ENCODE assay signal across 22 mouse cellular contexts in genomic region chr4:128041901-128042300, GRCm38 (mm10). TPM values are rescaled to one million over a fixed set of nuclear protein-coding genes. Genes with fewer than 3 reads are reported as not detected.
DNase-seq lines count a peak whose midpoint lies in the region; ATAC-seq and TF ChIP-seq lines count a peak whose summit lies in the region.
"Had no signal": no experiment of that assay in that cellular context is flagged by ENCODE, and none has a peak within 500 bp of the region (broad histone marks: within the 10 kb centered on the region; RNA-seq: fewer than 3 reads in every experiment).

No protein-coding gene starts in this region.

- no peak for DNase-seq in forebrain, embryonic 10.5 days (ENCODE audit: extremely low spot score, low spot score)
- no peak for DNase-seq in midbrain, postnatal 0 days (ENCODE audit: low spot score)
- no peak for DNase-seq in hindbrain, postnatal 0 days (ENCODE audit: low spot score)
- DNase-seq in cerebellum, adult 9-11 months: no peak
- DNase-seq in heart, postnatal 14 days: no peak
- no peak for DNase-seq in lung, adult 2 months
- DNase-seq: cerebellum, adult 11 months; gastrocnemius, postnatal 25 days; layer of hippocampus, adult 9-11 months; liver, embryonic 13.5 days; right cerebral cortex, adult 18-20 months; right cerebral cortex, postnatal 4 days; thymus, adult 18-20 months; thymus, postnatal 4 days had no signal

- ATAC-seq in forebrain, embryonic 12.5 days (ENCODE audit: low FRiP score): 0 out of 2 replicates have a peak, but pooled peaks have one; percentile 49
- no peak; the same call in 1 of the 2 replicates for ATAC-seq in midbrain, embryonic 12.5 days (ENCODE audit: low FRiP score, low read depth)
- ATAC-seq in midbrain, postnatal 0 days (ENCODE audit: low FRiP score): no peak
- ATAC-seq in hindbrain, postnatal 0 days: no peak

- H3K4me3 ChIP-seq in forebrain, embryonic 12.5 days (replicated peaks): no peak overlapping the region
- H3K4me3 ChIP-seq in forebrain, embryonic 10.5 days: no peak overlapping the region
- no peak overlapping the region for H3K4me3 ChIP-seq in midbrain, embryonic 12.5 days
- no peak overlapping the region for H3K4me3 ChIP-seq in midbrain, postnatal 0 days (ENCODE audit: low read depth, low read length)
- H3K4me3 ChIP-seq in hindbrain, postnatal 0 days (ENCODE audit: low read length): no peak overlapping the region
- no peak overlapping the region for H3K4me3 ChIP-seq in lung, adult 2 months (replicated peaks; ENCODE audit: extremely low read depth, low read depth, low read length)
- H3K4me3 ChIP-seq: embryonic facial prominence, embryonic 10.5 days; liver, embryonic 13.5 days; lung, embryonic 15.5 days; megakaryocyte, embryonic 14.5 days; neural tube, embryonic 13.5 days; stomach, embryonic 15.5 days had no signal

- H3K4me2 ChIP-seq in forebrain, embryonic 12.5 days: no peak overlapping the region
- H3K4me2 ChIP-seq in midbrain, embryonic 12.5 days (replicated peaks): no peak overlapping the region
- H3K4me2 ChIP-seq in midbrain, postnatal 0 days (ENCODE audit: low read depth, low read length, poor library complexity, severe bottlenecking): no peak overlapping the region
- H3K4me2 ChIP-seq in hindbrain, postnatal 0 days (ENCODE audit: low read depth, low read length): no peak overlapping the region
- H3K4me2 ChIP-seq: liver, embryonic 13.5 days; lung, embryonic 15.5 days; neural tube, embryonic 13.5 days; stomach, embryonic 15.5 days had no signal

- peaks cover 20% of the 10 kb centered on the region for H3K4me1 ChIP-seq in forebrain, embryonic 12.5 days
- H3K4me1 ChIP-seq in forebrain, embryonic 10.5 days: peaks cover 17% of the 10 kb centered on the region
- peaks cover 19% of the 10 kb centered on the region for H3K4me1 ChIP-seq in midbrain, embryonic 12.5 days
- peaks cover 19% of the 10 kb centered on the region for H3K4me1 ChIP-seq in midbrain, postnatal 0 days (ENCODE audit: insufficient read depth, low read length)
- peaks cover 23% of the 10 kb centered on the region for H3K4me1 ChIP-seq in hindbrain, postnatal 0 days (ENCODE audit: insufficient read depth, low read length)
- H3K4me1 ChIP-seq in lung, adult 2 months (ENCODE audit: control insufficient read depth, insufficient read depth, low read length): no peaks in the 10 kb centered on the region
- H3K4me1 ChIP-seq: embryonic facial prominence, embryonic 10.5 days; liver, embryonic 13.5 days; lung, embryonic 15.5 days; megakaryocyte, embryonic 14.5 days; stomach, embryonic 15.5 days had no signal

- WGBS in forebrain, embryonic 12.5 days: 22% methylated on average over 4 of the region's 4 CpGs
- WGBS in forebrain, embryonic 10.5 days: 42% methylated on average over 4 of the region's 4 CpGs
- WGBS in midbrain, embryonic 12.5 days: 30% methylated on average over 4 of the region's 4 CpGs
- WGBS in midbrain, postnatal 0 days: 36% methylated on average over 4 of the region's 4 CpGs
- 54% methylated on average over 4 of the region's 4 CpGs for WGBS in hindbrain, postnatal 0 days
- WGBS in lung, adult 2 months: 66% methylated on average over 4 of the region's 4 CpGs

- no peak for TF ChIP-seq POLR2A in lung, adult 2 months (IDR thresholded peaks at IDR 0.05; ENCODE audit: borderline replicate concordance, extremely low read depth, low read depth, low read length)

- H3K9ac ChIP-seq in forebrain, embryonic 12.5 days: no peak overlapping the region
- H3K9ac ChIP-seq in midbrain, embryonic 12.5 days (replicated peaks): no peak overlapping the region
- no peak overlapping the region for H3K9ac ChIP-seq in midbrain, postnatal 0 days (replicated peaks; ENCODE audit: low read length, poor library complexity, severe bottlenecking)
- no peak overlapping the region for H3K9ac ChIP-seq in hindbrain, postnatal 0 days (replicated peaks; ENCODE audit: low read length)
- H3K9ac ChIP-seq: liver, embryonic 13.5 days; lung, embryonic 15.5 days; neural tube, embryonic 13.5 days; stomach, embryonic 15.5 days had no signal

- peak overlapping the region; percentile 16; the same call in 1 of the 2 replicates for H3K27ac ChIP-seq in forebrain, embryonic 12.5 days
- H3K27ac ChIP-seq in forebrain, embryonic 10.5 days: no peak overlapping the region
- H3K27ac ChIP-seq in midbrain, embryonic 12.5 days (replicated peaks): peak overlapping the region; percentile 57
- H3K27ac ChIP-seq in midbrain, postnatal 0 days (ENCODE audit: low read depth, low read length): no peak overlapping the region
- 0 out of 2 replicates have a peak overlapping the region, but pooled peaks have one; percentile 7 for H3K27ac ChIP-seq in hindbrain, postnatal 0 days
- H3K27ac ChIP-seq: embryonic facial prominence, embryonic 10.5 days; kidney, postnatal 0 days; liver, embryonic 13.5 days; lung, embryonic 15.5 days; stomach, embryonic 15.5 days had no signal

- intact Hi-C loops in heart, postnatal 14 days (cut with DNase I): no loop called here

- no peaks in the 10 kb centered on the region for H3K9me3 ChIP-seq in forebrain, embryonic 12.5 days
- no peaks in the 10 kb centered on the region for H3K9me3 ChIP-seq in forebrain, embryonic 10.5 days
- no peaks in the 10 kb centered on the region for H3K9me3 ChIP-seq in midbrain, embryonic 12.5 days
- H3K9me3 ChIP-seq in midbrain, postnatal 0 days (ENCODE audit: low read length): no peaks in the 10 kb centered on the region
- no peaks in the 10 kb centered on the region for H3K9me3 ChIP-seq in hindbrain, postnatal 0 days (ENCODE audit: low read length)
- H3K9me3 ChIP-seq: embryonic facial prominence, embryonic 10.5 days; lung, embryonic 15.5 days; neural tube, embryonic 13.5 days; stomach, embryonic 15.5 days had no signal

- H3K36me3 ChIP-seq in forebrain, embryonic 12.5 days (replicated peaks): no peaks in the 10 kb centered on the region
- H3K36me3 ChIP-seq in forebrain, embryonic 10.5 days (replicated peaks): no peaks in the 10 kb centered on the region
- no peaks in the 10 kb centered on the region for H3K36me3 ChIP-seq in midbrain, embryonic 12.5 days
- no peaks in the 10 kb centered on the region for H3K36me3 ChIP-seq in midbrain, postnatal 0 days (ENCODE audit: insufficient read depth, low read length)
- no peaks in the 10 kb centered on the region for H3K36me3 ChIP-seq in hindbrain, postnatal 0 days (ENCODE audit: insufficient read depth, low read length)
- H3K36me3 ChIP-seq: embryonic facial prominence, embryonic 10.5 days; liver, embryonic 13.5 days; lung, embryonic 15.5 days; neural tube, embryonic 13.5 days; stomach, embryonic 15.5 days had no signal

- no peak for TF ChIP-seq CTCF in midbrain, postnatal 0 days (IDR thresholded peaks at IDR 0.05)
- TF ChIP-seq CTCF in hindbrain, postnatal 0 days (IDR thresholded peaks at IDR 0.05; ENCODE audit: low read depth): no peak
- TF ChIP-seq CTCF in lung, adult 2 months (IDR thresholded peaks at IDR 0.05; ENCODE audit: insufficient read depth, low read length): no peak

- peaks cover 3% of the 10 kb centered on the region; the same call in 1 of the 2 replicates for H3K27me3 ChIP-seq in forebrain, embryonic 12.5 days
- H3K27me3 ChIP-seq in forebrain, embryonic 10.5 days (ENCODE audit: poor library complexity, severe bottlenecking): no peaks in the 10 kb centered on the region
- H3K27me3 ChIP-seq in midbrain, embryonic 12.5 days: no peaks in the 10 kb centered on the region
- H3K27me3 ChIP-seq in midbrain, postnatal 0 days (ENCODE audit: insufficient read depth, low read length): no peaks in the 10 kb centered on the region
- no peaks in the 10 kb centered on the region for H3K27me3 ChIP-seq in hindbrain, postnatal 0 days (ENCODE audit: insufficient read depth, low read length)
- H3K27me3 ChIP-seq: liver, embryonic 13.5 days; lung, embryonic 15.5 days; megakaryocyte, embryonic 14.5 days; neural tube, embryonic 13.5 days; stomach, embryonic 15.5 days had no signal

RNA-seq across cellular contexts. Expression of gene Csmd2, which starts 54.2 kb away (rescaled TPM):
- 3.6 and 4.3 TPM in 2 replicates for polyA plus RNA-seq in forebrain, embryonic 12.5 days (2016; fragmentation: Nextera tagmentation; extraction: Ambion mirVana)
- 0.34 and 0.40 TPM in 2 replicates for polyA plus RNA-seq in forebrain, embryonic 10.5 days (2016; fragmentation: Nextera tagmentation; extraction: Ambion mirVana)
- polyA plus RNA-seq in midbrain, embryonic 12.5 days (2016; fragmentation: Nextera tagmentation; extraction: Ambion mirVana): 5.2 and 5.6 TPM in 2 replicates
- 48.2 and 56.4 TPM in 2 replicates for total RNA-seq in midbrain, postnatal 0 days (2014; rRNA removed)
- 7.1 and 9.1 TPM in 2 replicates for polyA plus RNA-seq in midbrain, postnatal 0 days (2015; fragmentation: Nextera tagmentation; extraction: Ambion mirVana)
- 41.3 and 52.8 TPM in 2 replicates for total RNA-seq in hindbrain, postnatal 0 days (2014; rRNA removed)
- 8.2 and 8.4 TPM in 2 replicates for polyA plus RNA-seq in hindbrain, postnatal 0 days (2015; fragmentation: Nextera tagmentation; extraction: Ambion mirVana)
- total RNA-seq in heart, postnatal 14 days (2021): under 1 TPM; 0.12 to 0.17 TPM
- polyA plus RNA-seq in lung, adult 2 months (2012; rRNA removed): 0.01 TPM in 1 of 2 replicates, not detected in the other
- total RNA-seq: gastrocnemius, postnatal 25 days had no signal

Comparison
In these comparisons a context has a peak if more than half of its experiments do, and no peak if none do; other contexts are left out.
1. H3K27ac ChIP-seq: peak in forebrain, embryonic 12.5 days (single experiment), midbrain, embryonic 12.5 days (single experiment) and hindbrain, postnatal 0 days (single experiment); none in forebrain, embryonic 10.5 days (single experiment) and midbrain, postnatal 0 days (single experiment).